Mouse (Mus musculus) megakaryocyte, embryonic 14.5 days (primary cell): ENCODE results near the gene Fras1. TPM values are rescaled to one million over a fixed set of nuclear protein-coding genes. Genes with fewer than 3 reads are reported as not detected.

Experiments used
- H3K27me3 ChIP-seq: replicated peaks from 2 replicates; pipeline ENCODE3; 2012; ENCODE audit warnings: inconsistent platforms
- H3K36me3 ChIP-seq: replicated peaks from 2 replicates; pipeline ENCODE3; 2012; ENCODE audit warnings: low read length, inconsistent platforms, mixed read lengths
- H3K4me1 ChIP-seq: 2 replicates; pipeline ENCODE4 v1.6.1; 2012; ENCODE audit warnings: inconsistent platforms
- H3K4me3 ChIP-seq: replicated peaks from 2 replicates; pipeline ENCODE3; 2012; ENCODE audit warnings: moderate library complexity, mild to moderate bottlenecking, inconsistent platforms
- H3K9me3 ChIP-seq: 2 replicates; pipeline ENCODE4 v1.6.1; 2012; ENCODE audit warnings: inconsistent platforms
- FLI1 ChIP-seq: IDR thresholded peaks from 2 replicates; pipeline ENCODE4 v1.6.1; 2012; ENCODE audit warnings: low read length, inconsistent platforms, mixed read lengths
- GATA1 ChIP-seq: IDR thresholded peaks from 3 replicates; pipeline ENCODE4 v1.6.1; 2012; ENCODE audit warnings: mixed read lengths, low read length, inconsistent platforms, borderline replicate concordance
- polyA plus RNA-seq: library from polyadenylated mRNA; stranded (reverse); fragments of >175 nt; gene quantifications from 2 replicates; pipeline ENCODE4 v1.2.3, GENCODE M21; 2012; ENCODE audit warnings: low replicate concordance; ENCODE audit not compliant: insufficient read depth

Gene Fras1
- polyA plus RNA-seq, 1 experiment, result not detected

DNA sequence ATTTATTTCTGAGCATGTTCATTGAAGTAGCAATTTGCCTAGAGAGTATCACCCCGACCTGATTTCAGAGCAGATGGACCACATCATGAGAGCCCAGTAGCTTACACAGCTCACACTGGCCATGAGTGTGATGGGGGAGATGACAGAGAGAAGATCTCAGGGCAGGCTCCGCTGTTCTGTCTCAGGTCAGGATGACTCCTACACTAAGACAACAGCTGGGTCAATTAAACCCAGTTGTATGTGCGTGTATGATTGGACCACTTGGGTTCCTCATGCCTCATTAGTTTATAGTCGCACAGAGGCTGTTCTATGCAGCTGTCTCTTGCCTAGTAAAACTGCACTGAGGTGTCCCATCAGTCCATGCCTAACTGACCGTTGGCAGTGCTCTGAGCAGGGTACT, 345.5 kb downstream of the Fras1 start:
- Histone ChIP-seq H3K36me3 (no peaks in the 10 kb centered on the region), H3K4me1 (peaks cover 15% of the 10 kb centered on the region), H3K27me3 (peaks cover 8% of the 10 kb centered on the region), H3K9me3 (no peaks in the 10 kb centered on the region), H3K4me3 (no peak overlapping the region)
- no peak for TF ChIP-seq GATA1
- no peak for TF ChIP-seq FLI1

DNA sequence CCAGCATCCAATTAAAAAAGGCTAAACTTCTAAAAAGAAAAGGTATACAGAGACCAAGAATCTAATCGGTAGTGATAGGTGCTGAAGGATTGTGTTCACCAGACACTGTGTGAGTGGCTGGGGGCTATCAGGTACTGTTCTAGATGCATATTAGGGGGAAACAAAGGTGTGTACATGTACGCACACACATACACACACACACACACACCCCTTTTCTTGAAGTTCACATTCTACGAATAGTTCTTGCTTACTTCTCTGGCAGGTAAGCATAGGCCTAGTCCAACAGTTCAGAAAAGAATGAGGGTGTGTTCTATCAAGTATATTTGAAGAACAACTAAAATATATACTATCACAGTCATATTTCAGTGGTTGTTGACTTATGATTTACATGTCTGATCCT, 348.9 kb downstream of the Fras1 start:
- Histone ChIP-seq H3K36me3 (no peaks in the 10 kb centered on the region), H3K4me1 (no peaks in the 10 kb centered on the region; the same call in 1 of the 2 replicates), H3K9me3 (no peaks in the 10 kb centered on the region), H3K27me3 (peaks cover 3% of the 10 kb centered on the region), H3K4me3 (no peak overlapping the region)
- no peak for TF ChIP-seq FLI1
- TF ChIP-seq GATA1, result no peak

DNA sequence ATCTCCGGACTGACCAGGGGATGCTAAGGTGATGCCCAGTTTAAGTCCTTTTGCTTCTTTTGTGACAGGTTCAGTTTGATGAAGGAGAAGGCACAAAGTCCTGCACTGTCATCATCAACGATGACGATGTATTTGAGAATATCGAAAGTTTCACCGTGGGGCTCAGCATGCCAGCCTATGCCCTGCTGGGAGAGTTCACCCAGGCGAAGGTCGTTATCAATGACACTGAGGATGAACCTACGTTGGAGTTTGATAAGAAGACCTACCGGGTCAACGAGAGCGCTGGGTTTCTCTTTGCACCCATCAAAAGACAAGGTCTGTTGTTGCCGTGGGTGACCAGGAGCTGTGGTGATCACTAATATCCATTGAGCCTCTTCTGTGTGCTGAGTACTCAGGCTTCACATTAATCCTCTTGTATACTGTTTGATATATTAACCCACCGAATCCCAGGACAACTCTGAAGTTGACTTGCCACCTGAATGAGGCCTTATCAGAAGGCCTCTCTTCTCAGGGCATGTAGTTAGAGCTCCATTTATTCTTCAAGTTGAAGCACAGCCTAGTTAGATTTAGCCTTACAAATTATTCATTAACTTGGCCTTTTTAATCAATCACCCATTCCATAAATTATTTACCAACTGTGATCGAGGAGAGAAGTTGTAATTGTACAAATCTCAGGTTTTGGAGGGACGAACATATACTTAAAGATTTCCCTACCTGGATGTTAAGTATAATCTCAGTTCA, 365.6 kb downstream of the Fras1 start:
- H3K4me3 ChIP-seq, result no peak overlapping the region
- TF ChIP-seq FLI1, result no peak
- no peak for TF ChIP-seq GATA1
- no peaks in the 10 kb centered on the region for H3K36me3 ChIP-seq
- no peaks in the 10 kb centered on the region for H3K9me3 ChIP-seq
- no peaks in the 10 kb centered on the region for H3K4me1 ChIP-seq
- H3K27me3 ChIP-seq, result peaks cover 5% of the 10 kb centered on the region

DNA sequence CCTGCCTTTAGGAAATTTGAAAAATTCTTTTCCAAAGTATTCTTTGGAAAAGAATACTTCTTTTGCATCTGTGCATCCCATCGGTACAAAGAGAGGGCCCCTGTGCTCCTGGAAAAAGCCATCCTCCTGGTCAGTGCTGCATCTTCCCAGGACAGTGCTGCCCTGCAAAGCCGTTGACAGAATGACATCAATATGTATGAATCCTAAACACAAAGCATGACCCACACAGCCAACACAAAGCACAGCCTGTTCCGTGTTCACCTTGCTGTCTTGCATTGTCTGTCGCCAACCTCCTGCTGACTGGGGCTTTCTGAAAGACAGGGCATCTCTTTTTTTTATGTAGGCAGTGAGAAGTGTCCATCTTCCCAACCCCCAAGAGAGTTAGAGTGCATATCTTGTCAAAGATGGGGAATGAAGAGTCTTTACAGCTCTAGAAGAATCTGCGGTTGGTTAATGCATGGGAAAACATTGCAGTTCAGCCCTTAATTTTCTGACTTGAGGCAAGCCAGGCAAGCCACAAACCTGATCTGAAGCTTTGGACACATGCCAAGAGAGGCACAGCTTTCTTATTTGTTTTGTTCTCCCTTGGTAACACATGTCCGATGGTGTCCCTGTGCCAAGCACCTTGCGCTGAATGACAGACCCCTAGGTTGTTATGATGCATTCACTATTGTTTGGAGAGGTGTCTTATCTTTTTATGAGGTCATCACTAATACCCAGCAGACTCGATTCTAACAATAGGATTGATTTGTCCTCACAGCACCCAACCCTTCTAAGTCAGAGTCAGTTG, 373.6 kb downstream of the Fras1 start:
- TF ChIP-seq GATA1, result no peak
- TF ChIP-seq FLI1, result no peak
- Histone ChIP-seq H3K36me3 (no peaks in the 10 kb centered on the region), H3K4me1 (peaks cover 4% of the 10 kb centered on the region; the same call in 1 of the 2 replicates), H3K9me3 (no peaks in the 10 kb centered on the region), H3K27me3 (peaks cover 7% of the 10 kb centered on the region), H3K4me3 (no peak overlapping the region)

DNA sequence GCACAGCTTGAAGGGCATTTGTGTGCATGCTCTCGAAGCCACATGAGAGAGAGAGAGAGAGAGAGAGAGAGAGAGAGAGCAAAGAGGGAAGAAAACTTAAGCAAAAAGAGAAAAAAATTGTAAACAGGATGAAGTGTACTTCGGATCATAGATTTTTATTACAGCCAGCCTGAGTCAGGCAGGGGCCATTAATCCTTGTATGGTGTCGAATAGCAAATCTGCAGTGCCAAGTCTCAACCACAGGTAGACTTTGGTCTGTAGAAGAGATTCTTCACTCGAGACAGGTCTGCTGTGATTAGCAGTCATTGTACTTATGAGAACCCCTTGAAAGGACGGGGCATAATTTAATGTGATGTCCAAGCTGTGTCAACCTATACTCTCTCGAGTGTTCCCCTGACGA, 383.9 kb downstream of the Fras1 start:
- no peaks in the 10 kb centered on the region for H3K36me3 ChIP-seq
- no peaks in the 10 kb centered on the region; the same call in 1 of the 2 replicates for H3K9me3 ChIP-seq
- no peaks in the 10 kb centered on the region for H3K4me1 ChIP-seq
- TF ChIP-seq FLI1 (no peak), GATA1 (no peak)
- H3K27me3 ChIP-seq, result peaks cover 4% of the 10 kb centered on the region
- no peak overlapping the region for H3K4me3 ChIP-seq

DNA sequence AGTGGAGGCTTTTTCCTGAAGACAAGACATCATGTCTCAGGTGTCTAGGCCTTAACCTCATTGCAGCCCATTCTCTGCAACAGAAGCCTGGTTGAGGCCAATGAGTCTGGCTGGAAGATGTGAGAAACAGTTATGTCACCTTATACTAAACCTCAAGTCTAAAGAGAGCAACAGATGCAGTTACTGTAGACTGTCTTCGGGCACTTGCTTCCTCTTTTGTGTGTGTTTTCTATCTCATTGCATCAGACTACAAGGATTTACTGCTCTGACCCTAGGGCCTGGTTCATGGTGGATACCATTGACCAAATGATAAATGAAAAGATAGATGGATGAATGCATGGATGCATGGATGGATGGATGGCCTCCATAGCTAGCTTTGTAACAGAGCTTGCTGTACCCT, 388.3 kb downstream of the Fras1 start:
- H3K36me3 ChIP-seq, result no peaks in the 10 kb centered on the region

DNA sequence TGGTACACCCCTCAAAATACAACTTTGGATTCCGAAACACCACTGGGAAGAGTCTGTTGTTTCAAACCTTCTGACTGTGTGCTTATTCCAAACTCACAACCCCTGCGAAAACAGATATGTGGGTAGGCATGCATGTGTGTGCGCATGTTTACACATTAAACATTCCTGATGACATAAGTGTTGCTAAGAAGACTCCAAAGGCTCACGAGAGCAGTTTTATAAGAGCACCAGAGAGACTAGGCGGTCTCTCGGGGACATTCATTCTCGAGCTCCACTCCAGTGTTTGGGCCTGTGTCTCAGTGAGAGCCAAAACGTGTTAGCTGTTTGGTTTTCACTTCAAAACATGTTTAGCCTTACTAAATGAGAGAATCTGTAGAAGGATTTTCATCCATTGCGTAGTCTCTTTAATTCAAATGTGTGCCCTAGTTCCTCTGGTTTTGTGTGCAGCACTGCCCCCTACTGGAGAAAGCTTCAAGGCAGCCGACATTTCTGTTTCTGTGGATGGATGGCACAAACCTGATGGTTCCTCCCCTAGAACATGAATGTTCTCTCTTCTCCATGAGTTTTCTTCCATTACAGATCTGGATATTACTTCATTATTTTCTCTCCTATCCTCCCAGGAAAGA, 395.2 kb downstream of the Fras1 start:
- H3K27me3 ChIP-seq, result peaks cover 20% of the 10 kb centered on the region
- no peak overlapping the region for H3K4me3 ChIP-seq
- TF ChIP-seq FLI1 (no peak), GATA1 (no peak)
- no peaks in the 10 kb centered on the region for H3K36me3 ChIP-seq
- no peaks in the 10 kb centered on the region for H3K9me3 ChIP-seq
- peaks cover 7% of the 10 kb centered on the region; the same call in 1 of the 2 replicates for H3K4me1 ChIP-seq

More for the DNA sequence above, 388.3 kb downstream of the Fras1 start:
- peaks cover 9% of the 10 kb centered on the region for H3K27me3 ChIP-seq
- no peak overlapping the region for H3K4me3 ChIP-seq
- no peaks in the 10 kb centered on the region; the same call in 1 of the 2 replicates for H3K9me3 ChIP-seq
- TF ChIP-seq GATA1 (no peak), FLI1 (no peak)
- peaks cover 7% of the 10 kb centered on the region; the same call in 1 of the 2 replicates for H3K4me1 ChIP-seq

DNA sequence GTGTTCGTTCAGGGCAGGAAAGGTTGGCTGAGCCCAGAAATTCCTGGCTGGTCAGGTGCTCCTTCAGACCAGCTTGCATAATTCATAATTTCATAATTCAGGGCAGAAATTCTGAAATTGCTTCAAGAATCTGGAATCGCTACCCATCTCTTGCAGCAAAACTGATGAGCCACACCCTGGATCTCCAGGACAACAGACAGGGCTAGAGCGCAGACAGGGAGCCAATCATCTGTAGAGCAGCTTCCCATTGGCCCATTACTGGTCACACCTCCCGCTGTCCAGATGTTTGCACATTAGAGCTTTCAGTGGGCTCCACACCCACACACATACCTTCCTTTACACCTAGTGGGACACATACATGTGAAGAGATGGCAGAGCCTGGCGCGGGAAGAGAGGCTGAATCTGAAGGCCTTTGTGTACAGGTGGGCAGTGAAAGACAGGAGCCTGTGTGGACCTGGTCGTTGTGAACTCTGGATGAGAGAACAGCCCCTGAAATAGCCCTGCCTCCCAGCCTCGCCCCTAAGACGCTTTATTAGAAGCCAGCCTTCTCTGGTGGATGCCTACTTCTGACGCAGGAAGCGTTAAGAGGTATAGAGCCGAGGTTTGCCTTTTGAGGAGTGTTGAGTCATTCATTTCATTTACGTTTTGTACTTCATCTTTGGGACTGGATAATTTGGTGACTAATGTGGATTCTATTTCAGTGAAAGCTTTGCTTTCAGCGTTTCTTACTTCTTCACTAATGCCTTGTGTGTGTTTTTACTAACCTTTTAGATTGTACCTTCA, 409.9 kb downstream of the Fras1 start:
- TF ChIP-seq FLI1, result no peak
- TF ChIP-seq GATA1, result no peak

DNA sequence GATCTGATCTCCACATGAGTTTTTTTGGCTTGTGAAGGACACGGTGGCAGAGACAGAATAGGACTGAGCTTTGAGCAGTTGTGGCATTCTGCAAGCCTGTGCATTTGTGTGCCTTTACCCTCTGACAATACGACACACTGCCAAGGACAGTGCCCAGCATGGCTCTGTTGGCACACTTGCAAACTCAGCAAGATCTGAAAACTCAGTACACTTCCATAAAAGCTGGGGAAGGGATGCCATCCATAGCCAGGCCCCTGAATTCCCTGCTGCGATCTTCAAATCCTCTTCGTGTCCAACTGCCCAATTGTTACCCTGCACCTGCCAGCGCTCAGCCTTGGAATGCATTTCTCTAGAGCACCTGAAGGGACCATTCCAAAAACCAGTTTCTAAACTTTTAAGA, 411.3 kb downstream of the Fras1 start:
- no peak for TF ChIP-seq FLI1
- no peak for TF ChIP-seq GATA1
- Histone ChIP-seq H3K4me3 (no peak overlapping the region), H3K36me3 (no peaks in the 10 kb centered on the region), H3K27me3 (peaks cover 26% of the 10 kb centered on the region), H3K4me1 (peaks cover 4% of the 10 kb centered on the region; the same call in 1 of the 2 replicates), H3K9me3 (peaks cover 7% of the 10 kb centered on the region; the same call in 1 of the 2 replicates)

More for the DNA sequence above, 409.9 kb downstream of the Fras1 start:
- Histone ChIP-seq H3K36me3 (no peaks in the 10 kb centered on the region), H3K9me3 (peaks cover 7% of the 10 kb centered on the region; the same call in 1 of the 2 replicates), H3K4me1 (peaks cover 4% of the 10 kb centered on the region; the same call in 1 of the 2 replicates), H3K27me3 (peaks cover 29% of the 10 kb centered on the region), H3K4me3 (no peak overlapping the region)
